Mouse (Mus musculus) hindbrain, embryonic 14.5 days (tissue): Measurements from ENCODE around the gene Faf1. TPM values are rescaled to one million over a fixed set of nuclear protein-coding genes. Genes with fewer than 3 reads are reported as not detected.

ENCODE experiments used
- ATAC-seq: fragments of 200-750 bp; cut with Nextera tagmentation; 2 replicates; pipeline ENCODE4 v1.8.0; 2017; ENCODE audit warnings: moderate number of reproducible peaks, mild to moderate bottlenecking, moderate TSS enrichment, moderate library complexity; ENCODE audit not compliant: low FRiP score
- DNase-seq: peaks from one replicate; pipeline ENCODE4 v3.0.0-alpha.2; 2015; ENCODE audit warnings: low spot score
- H3K27ac ChIP-seq: fragments of 300-500 bp; sonication (generic); 2 replicates; pipeline ENCODE4 v1.5.1; 2014; ENCODE audit warnings: mild to moderate bottlenecking, moderate library complexity
- H3K27me3 ChIP-seq: fragments of 300-500 bp; sonication (generic); 2 replicates; pipeline ENCODE4 v1.6.1; 2014; ENCODE audit warnings: mild to moderate bottlenecking, low read length, mixed read lengths; ENCODE audit not compliant: control insufficient read depth, insufficient read depth
- H3K36me3 ChIP-seq: fragments of 300-500 bp; sonication (generic); replicated peaks from 2 replicates; pipeline ENCODE4 v1.6.1; 2014; ENCODE audit not compliant: control insufficient read depth, insufficient read depth
- H3K4me1 ChIP-seq: fragments of 300-500 bp; sonication (generic); replicated peaks from 2 replicates; pipeline ENCODE4 v1.6.1; 2014; ENCODE audit warnings: antibody characterized with exemption, low read length, mixed read lengths; ENCODE audit not compliant: control insufficient read depth, insufficient read depth
- H3K4me2 ChIP-seq: fragments of 300-500 bp; sonication (generic); replicated peaks from 2 replicates; pipeline ENCODE4 v1.6.1; 2014; ENCODE audit warnings: mild to moderate bottlenecking, moderate library complexity
- H3K4me3 ChIP-seq: fragments of 300-500 bp; sonication (generic); replicated peaks from 2 replicates; pipeline ENCODE4 v1.5.1; 2014; ENCODE audit warnings: mild to moderate bottlenecking, low read length
- H3K9ac ChIP-seq: fragments of 300-500 bp; sonication (generic); 2 replicates; pipeline ENCODE4 v1.6.1; 2014
- H3K9me3 ChIP-seq: fragments of 300-500 bp; sonication (generic); 2 replicates; pipeline ENCODE4 v1.6.1; 2016; ENCODE audit warnings: low read length; ENCODE audit not compliant: control insufficient read depth
- WGBS: fragments of 180-500 bp; shearing (Covaris S2); extraction: QIAGEN DNeasy Blood & Tissue Kit; methylation state at CpG from one replicate; pipeline ENCODE4 v1.1.7; 2014; 5-methylcytosine and 5-hydroxymethylcytosine counted together
- polyA plus RNA-seq: library from polyadenylated mRNA; unstranded; fragments of >200 nt; fragmentation: Nextera tagmentation; extraction: Ambion mirVana; gene quantifications from 2 replicates; pipeline ENCODE4 v1.2.1, GENCODE M21; 2014

The Faf1 gene
- polyA plus RNA-seq, 1 experiment from 2014 or later, result 47.1 TPM

GRCm38 (mm10) chr4:109858571-109859392 is 182.4 kb downstream of the Faf1 start:
- no peak overlapping the region for H3K27ac ChIP-seq
- H3K4me2 ChIP-seq, result no peak overlapping the region
- no peak overlapping the region for H3K9ac ChIP-seq
- H3K4me3 ChIP-seq, result no peak overlapping the region
- no peaks in the 10 kb centered on the region for H3K27me3 ChIP-seq
- H3K36me3 ChIP-seq, result no peaks in the 10 kb centered on the region
- WGBS, result 32% methylated on average over 8 of the region's 8 CpGs
- H3K9me3 ChIP-seq, result no peaks in the 10 kb centered on the region
- ATAC-seq, result no peak
- DNase-seq, result no peak
- peaks cover 7% of the 10 kb centered on the region; the same call in 1 of the 2 replicates for H3K4me1 ChIP-seq

GRCm38 (mm10) chr4:109859401-109859800 is 183.0 kb downstream of the Faf1 start:
- Histone ChIP-seq H3K9me3 (no peaks in the 10 kb centered on the region), H3K4me1 (peaks cover 7% of the 10 kb centered on the region; the same call in 1 of the 2 replicates), H3K4me3 (no peak overlapping the region), H3K4me2 (no peak overlapping the region), H3K36me3 (no peaks in the 10 kb centered on the region), H3K9ac (no peak overlapping the region), H3K27ac (no peak overlapping the region), H3K27me3 (no peaks in the 10 kb centered on the region)
- WGBS, result 55% methylated on average over 7 of the region's 7 CpGs
- no peak for DNase-seq
- no peak for ATAC-seq

- 42% methylated on average over 2 of the region's 2 CpGs for WGBS
- Histone ChIP-seq H3K27ac (no peak overlapping the region), H3K4me2 (no peak overlapping the region), H3K36me3 (no peaks in the 10 kb centered on the region), H3K27me3 (no peaks in the 10 kb centered on the region), H3K9ac (no peak overlapping the region), H3K4me3 (no peak overlapping the region), H3K9me3 (no peaks in the 10 kb centered on the region), H3K4me1 (peaks cover 7% of the 10 kb centered on the region; the same call in 1 of the 2 replicates)
- no peak for DNase-seq
- ATAC-seq, result no peak
Observed at GRCm38 (mm10) chr4:109860256-109860655, 183.9 kb downstream of the Faf1 start.

GRCm38 (mm10) chr4:109862271-109862670 is 185.9 kb downstream of the Faf1 start:
- no peak overlapping the region for H3K9ac ChIP-seq
- no peaks in the 10 kb centered on the region for H3K36me3 ChIP-seq
- ATAC-seq (no peak), DNase-seq (no peak)
- no peak overlapping the region for H3K27ac ChIP-seq
- no peak overlapping the region for H3K4me2 ChIP-seq
- WGBS, result 53% methylated on average over 4 of the region's 4 CpGs
- H3K4me3 ChIP-seq, result no peak overlapping the region
- H3K9me3 ChIP-seq, result no peaks in the 10 kb centered on the region
- H3K4me1 ChIP-seq, result peaks cover 7% of the 10 kb centered on the region; the same call in 1 of the 2 replicates
- no peaks in the 10 kb centered on the region for H3K27me3 ChIP-seq

- no peaks in the 10 kb centered on the region for H3K9me3 ChIP-seq
- DNase-seq, result no peak
- no peak overlapping the region for H3K27ac ChIP-seq
- no peaks in the 10 kb centered on the region for H3K36me3 ChIP-seq
- H3K4me1 ChIP-seq, result peaks cover 7% of the 10 kb centered on the region; the same call in 1 of the 2 replicates
- H3K9ac ChIP-seq, result no peak overlapping the region
- H3K4me3 ChIP-seq, result no peak overlapping the region
- 29% methylated on average over 3 of the region's 3 CpGs for WGBS
- H3K27me3 ChIP-seq, result no peaks in the 10 kb centered on the region
- no peak for ATAC-seq
- H3K4me2 ChIP-seq, result no peak overlapping the region
Observed at GRCm38 (mm10) chr4:109863021-109863420, 186.6 kb downstream of the Faf1 start.

GRCm38 (mm10) chr4:109868897-109869484 is 192.6 kb downstream of the Faf1 start:
- Histone ChIP-seq H3K9ac (no peak overlapping the region), H3K36me3 (0 out of 2 replicates have a peak, but pooled peaks cover 6% of the 10 kb centered on the region), H3K9me3 (no peaks in the 10 kb centered on the region), H3K4me1 (no peaks in the 10 kb centered on the region), H3K27ac (no peak overlapping the region), H3K4me3 (no peak overlapping the region), H3K4me2 (no peak overlapping the region), H3K27me3 (no peaks in the 10 kb centered on the region)
- ATAC-seq (no peak), DNase-seq (no peak)
- 64% methylated on average over 3 of the region's 3 CpGs for WGBS

GRCm38 (mm10) chr4:109884333-109884732 is 207.9 kb downstream of the Faf1 start:
- H3K4me2 ChIP-seq, result no peak overlapping the region
- no peak overlapping the region for H3K4me3 ChIP-seq
- ATAC-seq (no peak), DNase-seq (no peak)
- H3K9ac ChIP-seq, result no peak overlapping the region
- H3K27ac ChIP-seq, result no peak overlapping the region
- no peaks in the 10 kb centered on the region for H3K9me3 ChIP-seq
- 41% methylated on average over 4 of the region's 4 CpGs for WGBS
- no peaks in the 10 kb centered on the region for H3K4me1 ChIP-seq
- H3K27me3 ChIP-seq, result no peaks in the 10 kb centered on the region
- H3K36me3 ChIP-seq, result peaks cover 5% of the 10 kb centered on the region; the same call in 1 of the 2 replicates

GRCm38 (mm10) chr4:109887856-109888357 is 211.5 kb downstream of the Faf1 start:
- H3K4me1 ChIP-seq, result no peaks in the 10 kb centered on the region
- H3K27ac ChIP-seq, result no peak overlapping the region
- H3K4me3 ChIP-seq, result no peak overlapping the region
- 92% methylated on average over 6 of the region's 6 CpGs for WGBS
- H3K9me3 ChIP-seq, result no peaks in the 10 kb centered on the region
- no peak overlapping the region for H3K9ac ChIP-seq
- H3K27me3 ChIP-seq, result no peaks in the 10 kb centered on the region
- peaks cover 20% of the 10 kb centered on the region for H3K36me3 ChIP-seq
- H3K4me2 ChIP-seq, result no peak overlapping the region
- DNase-seq, result no peak
- ATAC-seq, result no peak

GRCm38 (mm10) chr4:109897810-109898566 is 221.6 kb downstream of the Faf1 start:
- Histone ChIP-seq H3K4me2 (no peak overlapping the region), H3K27ac (no peak overlapping the region), H3K4me3 (no peak overlapping the region), H3K4me1 (no peaks in the 10 kb centered on the region), H3K9me3 (no peaks in the 10 kb centered on the region), H3K36me3 (peaks cover 7% of the 10 kb centered on the region; the same call in 1 of the 2 replicates), H3K9ac (no peak overlapping the region), H3K27me3 (no peaks in the 10 kb centered on the region)
- no peak for DNase-seq
- WGBS, result 97% methylated on average over 6 of the region's 6 CpGs
- ATAC-seq, result no peak
